Mouse (Mus musculus) forebrain, embryonic 12.5 days (tissue): ENCODE measurements at regions not wholly inside any gene's neighbourhood (a gene's known extent, or its start where the extent isn't known, plus 50 kb on each side); places are given as distances from the start of the nearest gene placed in this dataset.
"Not testable (repeated sequence)": the region's sequence is repeated elsewhere in the genome, so short reads cannot be mapped to it uniquely, and the experiment has no call there.

Experiments used
- ATAC-seq: fragments of 200-750 bp; cut with Nextera tagmentation; 2 replicates; pipeline ENCODE4 v1.8.0; 2017; ENCODE audit warnings: moderate TSS enrichment; ENCODE audit not compliant: low FRiP score
- H3K27ac ChIP-seq: fragments of 300-500 bp; sonication (generic); 2 replicates; pipeline ENCODE4 v1.5.1; 2016; ENCODE audit warnings: mild to moderate bottlenecking
- H3K27me3 ChIP-seq: fragments of 300-500 bp; sonication (generic); 2 replicates; pipeline ENCODE4 v1.6.1; 2016; ENCODE audit warnings: mild to moderate bottlenecking
- H3K36me3 ChIP-seq: fragments of 300-500 bp; sonication (generic); replicated peaks from 2 replicates; pipeline ENCODE4 v1.6.1; 2016; ENCODE audit warnings: mild to moderate bottlenecking
- H3K4me1 ChIP-seq: fragments of 300-500 bp; sonication (generic); 2 replicates; pipeline ENCODE4 v1.6.1; 2016
- H3K4me2 ChIP-seq: fragments of 300-500 bp; sonication (generic); 2 replicates; pipeline ENCODE4 v1.6.1; 2016; ENCODE audit warnings: mild to moderate bottlenecking, moderate library complexity
- H3K4me3 ChIP-seq: fragments of 300-500 bp; sonication (generic); replicated peaks from 2 replicates; pipeline ENCODE4 v1.5.1; 2016; ENCODE audit warnings: mild to moderate bottlenecking
- H3K9ac ChIP-seq: fragments of 300-500 bp; sonication (generic); 2 replicates; pipeline ENCODE4 v1.6.1; 2016; ENCODE audit warnings: mild to moderate bottlenecking
- H3K9me3 ChIP-seq: fragments of 300-500 bp; sonication (generic); 2 replicates; pipeline ENCODE4 v1.6.1; 2016
- WGBS: fragments of 180-500 bp; shearing (Covaris S2); methylation state at CpG from one replicate; pipeline ENCODE4 v1.1.7; 2016; 5-methylcytosine and 5-hydroxymethylcytosine counted together

DNA sequence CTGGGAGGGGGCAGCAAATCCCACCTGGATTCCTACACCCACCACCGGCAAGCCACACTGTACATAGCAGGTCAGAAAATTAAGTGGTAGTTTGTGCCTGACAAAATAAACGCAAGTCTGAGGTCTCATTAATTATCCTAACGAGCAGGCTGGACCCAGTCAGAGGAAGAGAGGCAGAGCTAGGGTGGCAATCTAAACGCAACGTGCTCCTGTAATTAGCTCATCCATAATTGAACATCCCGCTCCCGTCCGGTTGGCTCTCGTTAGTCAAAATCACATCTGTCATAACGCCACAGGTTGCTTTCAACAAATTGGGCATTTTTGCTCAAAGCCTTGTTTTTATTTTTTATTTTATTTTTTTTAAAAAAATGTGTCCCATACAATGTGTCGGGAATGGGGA is 106.9 kb upstream of the A430005L14Rik start:
- H3K9ac ChIP-seq: no peak overlapping the region
- ATAC-seq: peak; percentile 23; the same call in 1 of the 2 replicates
- WGBS: 32% methylated on average over 11 of the region's 11 CpGs
- no peak overlapping the region for H3K4me2 ChIP-seq
- no peaks in the 10 kb centered on the region for H3K9me3 ChIP-seq
- no peak overlapping the region for H3K4me3 ChIP-seq
- H3K27ac ChIP-seq: no peak overlapping the region
- H3K36me3 ChIP-seq: no peaks in the 10 kb centered on the region
- 0 out of 2 replicates have a peak, but pooled peaks cover 10% of the 10 kb centered on the region for H3K27me3 ChIP-seq
- peaks cover 28% of the 10 kb centered on the region for H3K4me1 ChIP-seq

DNA sequence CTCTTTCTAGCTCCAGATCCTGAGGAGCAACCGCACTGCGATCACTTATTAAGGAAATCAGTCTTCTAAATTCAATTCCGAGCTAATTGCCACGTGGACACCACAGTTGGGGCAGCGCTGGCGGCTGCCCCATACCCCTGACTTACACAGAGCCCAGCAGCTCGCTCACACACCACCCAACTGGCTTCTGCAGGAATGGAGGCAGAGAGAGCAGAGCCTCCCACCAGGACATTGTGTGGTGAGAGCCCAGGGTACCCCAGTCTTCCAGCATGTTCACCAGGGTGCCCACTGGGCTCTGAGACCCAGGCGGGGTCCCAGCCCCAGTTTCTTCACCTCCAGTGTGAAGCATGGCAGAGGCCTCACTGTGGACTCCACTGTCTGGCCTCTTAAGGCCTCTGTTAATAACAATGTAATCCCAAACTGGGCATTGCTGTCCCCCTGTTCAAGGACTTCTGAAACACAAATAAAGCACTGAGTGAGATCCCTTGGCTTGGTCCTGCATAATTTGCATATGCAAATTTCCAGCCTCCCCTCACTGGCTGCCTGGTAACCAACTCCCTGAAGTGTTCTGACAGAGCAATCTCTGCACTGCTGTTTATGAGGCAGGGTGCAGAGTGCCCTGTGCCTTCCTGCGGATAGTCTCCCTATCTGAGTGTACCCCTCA is 102.8 kb upstream of the A430005L14Rik start:
- no peaks in the 10 kb centered on the region for H3K9me3 ChIP-seq
- ATAC-seq: peak; percentile 74; the same call in 1 of the 2 replicates
- H3K4me3 ChIP-seq: no peak overlapping the region
- 64% methylated on average over 9 of the region's 9 CpGs for WGBS
- H3K4me2 ChIP-seq: no peak overlapping the region
- no peak overlapping the region for H3K9ac ChIP-seq
- H3K36me3 ChIP-seq: no peaks in the 10 kb centered on the region
- 0 out of 2 replicates have a peak, but pooled peaks cover 6% of the 10 kb centered on the region for H3K27me3 ChIP-seq
- H3K4me1 ChIP-seq: peaks cover 26% of the 10 kb centered on the region
- H3K27ac ChIP-seq: 0 out of 2 replicates have a peak overlapping the region, but pooled peaks have one; percentile 10

GRCm38 (mm10) chr4:153854748-153855092 is 102.3 kb upstream of the A430005L14Rik start:
- Histone ChIP-seq H3K36me3 (no peaks in the 10 kb centered on the region), H3K4me1 (peaks cover 21% of the 10 kb centered on the region), H3K27ac (no peak overlapping the region), H3K4me3 (no peak overlapping the region), H3K4me2 (no peak overlapping the region), H3K9ac (no peak overlapping the region), H3K9me3 (no peaks in the 10 kb centered on the region), H3K27me3 (0 out of 2 replicates have a peak, but pooled peaks cover 6% of the 10 kb centered on the region)
- 60% methylated on average over 4 of the region's 4 CpGs for WGBS
- ATAC-seq: peak; percentile 6; the same call in 1 of the 2 replicates

- H3K9ac ChIP-seq: no peak overlapping the region
- 0 out of 2 replicates have a peak, but pooled peaks cover 3% of the 10 kb centered on the region for H3K4me1 ChIP-seq
- no peak for ATAC-seq
- peaks cover 11% of the 10 kb centered on the region; the same call in 1 of the 2 replicates for H3K27me3 ChIP-seq
- no peaks in the 10 kb centered on the region for H3K9me3 ChIP-seq
- 69% methylated on average over 8 of the region's 8 CpGs for WGBS
- no peak overlapping the region for H3K4me2 ChIP-seq
- no peak overlapping the region for H3K4me3 ChIP-seq
- no peak overlapping the region for H3K27ac ChIP-seq
- H3K36me3 ChIP-seq: no peaks in the 10 kb centered on the region
These were observed 95.6 kb upstream of the A430005L14Rik start for GRCm38 (mm10) chr4:153861420-153861819.

- WGBS: 83% methylated on average over 12 of the region's 12 CpGs
- no peak overlapping the region for H3K9ac ChIP-seq
- no peak overlapping the region for H3K4me2 ChIP-seq
- H3K9me3 ChIP-seq: no peaks in the 10 kb centered on the region
- H3K4me3 ChIP-seq: no peak overlapping the region
- no peak overlapping the region for H3K27ac ChIP-seq
- 0 out of 2 replicates have a peak, but pooled peaks cover 3% of the 10 kb centered on the region for H3K4me1 ChIP-seq
- H3K27me3 ChIP-seq: peaks cover 11% of the 10 kb centered on the region; the same call in 1 of the 2 replicates
- no peak for ATAC-seq
- H3K36me3 ChIP-seq: no peaks in the 10 kb centered on the region
These were observed 94.8 kb upstream of the A430005L14Rik start for GRCm38 (mm10) chr4:153862121-153862660.

DNA sequence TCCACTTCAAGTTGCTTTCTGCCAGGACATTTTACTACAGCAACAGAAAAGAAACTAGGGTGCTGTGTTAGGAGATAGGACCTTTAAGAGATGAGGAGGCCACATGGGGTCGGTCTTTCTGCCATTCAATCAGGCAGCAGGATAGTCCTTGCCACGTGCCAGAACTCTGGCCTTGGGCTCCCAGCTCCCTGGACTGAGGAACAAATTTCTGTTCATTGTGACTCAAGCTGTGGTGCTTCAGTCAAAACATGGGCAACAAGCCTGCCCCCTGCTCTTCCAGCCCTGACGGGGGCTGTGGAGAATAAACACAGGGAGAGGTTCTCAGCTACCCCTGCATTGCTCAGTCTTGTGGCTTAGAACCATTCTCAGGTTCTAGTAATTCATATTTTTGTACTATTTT is 84.7 kb upstream of the A430005L14Rik start:
- peaks cover 4% of the 10 kb centered on the region; the same call in 1 of the 2 replicates for H3K27me3 ChIP-seq
- no peak overlapping the region for H3K27ac ChIP-seq
- peaks cover 4% of the 10 kb centered on the region; the same call in 1 of the 2 replicates for H3K9me3 ChIP-seq
- WGBS: 72% methylated on average over 3 of the region's 3 CpGs
- H3K9ac ChIP-seq: no peak overlapping the region
- no peaks in the 10 kb centered on the region for H3K4me1 ChIP-seq
- no peak overlapping the region for H3K4me2 ChIP-seq
- no peak overlapping the region for H3K4me3 ChIP-seq
- no peaks in the 10 kb centered on the region for H3K36me3 ChIP-seq
- no peak for ATAC-seq

DNA sequence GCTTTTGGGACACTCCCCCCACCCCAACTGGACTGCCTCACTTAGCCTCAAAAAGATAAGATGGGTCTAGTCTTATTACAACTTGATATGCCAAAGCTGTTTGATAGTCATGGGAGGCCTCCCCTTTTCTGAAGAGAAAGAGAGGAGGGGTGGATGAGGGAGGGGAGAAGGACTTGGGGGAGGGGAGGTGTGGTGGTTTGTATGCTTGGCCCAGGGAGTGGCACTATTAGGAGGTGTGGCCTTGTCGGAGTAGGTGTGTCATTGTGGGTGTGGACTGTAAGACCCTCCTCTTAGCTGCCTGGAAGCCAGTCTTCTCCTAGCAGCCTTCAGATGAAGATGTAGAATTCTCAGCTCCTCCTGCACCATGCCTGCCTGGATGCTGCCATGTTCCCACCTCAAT is 82.0 kb upstream of the A430005L14Rik start:
- H3K4me2 ChIP-seq, H3K4me3 ChIP-seq, H3K27ac ChIP-seq, H3K9ac ChIP-seq, H3K27me3 ChIP-seq, H3K4me1 ChIP-seq, ATAC-seq, H3K36me3 ChIP-seq, H3K9me3 ChIP-seq: not testable (repeated sequence)
- WGBS: 93% methylated on average over 1 of the region's 1 CpGs

DNA sequence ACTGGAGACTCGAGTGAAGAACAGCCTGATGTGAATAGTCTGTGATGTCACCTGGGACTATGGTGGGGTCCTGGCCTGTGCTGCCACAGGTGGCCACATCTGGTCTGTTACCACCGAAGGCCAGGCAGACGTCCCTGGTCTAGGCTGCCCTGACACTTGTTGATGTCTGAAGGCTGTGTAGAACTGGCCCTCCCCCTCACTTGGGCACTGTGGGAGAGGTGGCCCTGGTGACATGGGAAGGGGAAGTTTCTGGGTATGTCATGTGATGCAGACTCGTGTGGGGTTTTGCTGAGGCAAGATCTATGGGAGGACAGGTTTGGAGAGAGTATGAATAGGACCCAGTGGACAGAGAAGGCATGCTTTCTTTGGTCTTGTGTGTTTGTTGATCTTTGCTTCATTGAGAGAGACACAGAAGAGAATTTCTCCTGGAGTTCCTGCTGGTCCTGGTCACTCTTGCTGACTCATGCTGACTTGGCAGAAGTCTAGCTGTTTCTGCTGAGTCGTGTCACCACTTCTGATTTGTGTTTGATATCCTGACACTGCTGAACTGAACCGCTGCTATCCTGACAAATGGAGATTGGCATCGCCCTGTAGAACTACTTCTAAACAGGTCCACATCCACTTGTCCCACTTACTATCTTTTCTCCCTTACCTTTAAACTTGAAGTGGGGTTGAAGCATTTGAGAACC is 79.9 kb upstream of the A430005L14Rik start:
- no peak overlapping the region for H3K4me2 ChIP-seq
- H3K9ac ChIP-seq: no peak overlapping the region
- no peaks in the 10 kb centered on the region for H3K9me3 ChIP-seq
- H3K36me3 ChIP-seq: no peaks in the 10 kb centered on the region
- H3K27ac ChIP-seq: no peak overlapping the region
- H3K4me3 ChIP-seq: no peak overlapping the region
- H3K4me1 ChIP-seq: no peaks in the 10 kb centered on the region
- no peaks in the 10 kb centered on the region for H3K27me3 ChIP-seq
- no peak for ATAC-seq
- WGBS: 82% methylated on average over 7 of the region's 7 CpGs

- Histone ChIP-seq H3K4me2 (no peak overlapping the region), H3K27ac (no peak overlapping the region), H3K9ac (no peak overlapping the region), H3K9me3 (no peaks in the 10 kb centered on the region), H3K4me3 (no peak overlapping the region), H3K36me3 (no peaks in the 10 kb centered on the region), H3K4me1 (no peaks in the 10 kb centered on the region), H3K27me3 (no peaks in the 10 kb centered on the region)
- no peak for ATAC-seq
- 29% methylated on average over 3 of the region's 3 CpGs for WGBS
These were observed 74.0 kb upstream of the A430005L14Rik start for GRCm38 (mm10) chr4:153883057-153883456.

DNA sequence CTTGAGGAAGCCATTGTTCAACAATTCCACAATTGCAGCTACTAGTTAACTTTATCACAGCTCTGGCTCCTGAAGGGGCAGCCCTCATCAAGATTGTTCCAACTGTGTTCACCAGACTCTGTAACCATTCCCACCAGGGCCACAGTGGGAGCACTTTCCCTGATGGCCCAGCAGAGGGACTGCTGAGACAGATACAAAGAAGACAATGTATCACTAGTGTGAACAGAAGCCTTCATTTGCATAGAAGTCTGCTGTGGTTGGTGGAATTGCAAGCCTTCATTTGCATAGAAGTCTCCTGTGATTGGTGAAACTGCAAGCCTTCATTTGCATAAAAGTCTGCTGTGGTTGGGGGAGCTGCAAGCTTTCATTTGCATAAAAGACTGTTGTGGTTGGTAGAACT is 73.0 kb upstream of the A430005L14Rik start:
- Histone ChIP-seq H3K27me3 (no peaks in the 10 kb centered on the region), H3K4me1 (no peaks in the 10 kb centered on the region), H3K36me3 (no peaks in the 10 kb centered on the region), H3K4me2 (no peak overlapping the region), H3K9me3 (no peaks in the 10 kb centered on the region), H3K27ac (no peak overlapping the region), H3K9ac (no peak overlapping the region), H3K4me3 (no peak overlapping the region)
- ATAC-seq: no peak

DNA sequence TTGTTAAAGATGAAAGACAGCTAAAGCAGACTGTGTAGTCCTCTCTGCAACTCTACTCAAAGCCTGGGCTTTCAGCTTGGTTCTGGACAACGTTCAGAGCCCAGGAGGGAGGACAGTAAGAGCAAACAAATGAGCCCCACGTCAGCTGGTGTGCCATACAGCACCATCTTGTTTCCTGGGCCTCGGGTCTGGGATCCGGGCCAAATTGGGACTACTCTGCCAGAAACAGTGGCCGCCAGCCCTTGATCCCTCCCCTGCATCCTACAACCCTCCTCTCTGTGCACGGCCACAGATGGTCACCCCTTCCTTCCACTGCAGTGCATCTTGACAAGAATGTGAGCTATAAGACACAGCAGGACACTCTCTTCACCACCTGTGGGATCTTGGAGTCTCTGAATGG is 71.2 kb upstream of the A430005L14Rik start:
- no peak for ATAC-seq
- H3K9ac ChIP-seq: no peak overlapping the region
- H3K36me3 ChIP-seq: no peaks in the 10 kb centered on the region
- 75% methylated on average over 6 of the region's 6 CpGs for WGBS
- H3K27me3 ChIP-seq: no peaks in the 10 kb centered on the region
- no peak overlapping the region for H3K4me3 ChIP-seq
- H3K27ac ChIP-seq: no peak overlapping the region
- no peaks in the 10 kb centered on the region for H3K9me3 ChIP-seq
- H3K4me2 ChIP-seq: no peak overlapping the region
- H3K4me1 ChIP-seq: no peaks in the 10 kb centered on the region

DNA sequence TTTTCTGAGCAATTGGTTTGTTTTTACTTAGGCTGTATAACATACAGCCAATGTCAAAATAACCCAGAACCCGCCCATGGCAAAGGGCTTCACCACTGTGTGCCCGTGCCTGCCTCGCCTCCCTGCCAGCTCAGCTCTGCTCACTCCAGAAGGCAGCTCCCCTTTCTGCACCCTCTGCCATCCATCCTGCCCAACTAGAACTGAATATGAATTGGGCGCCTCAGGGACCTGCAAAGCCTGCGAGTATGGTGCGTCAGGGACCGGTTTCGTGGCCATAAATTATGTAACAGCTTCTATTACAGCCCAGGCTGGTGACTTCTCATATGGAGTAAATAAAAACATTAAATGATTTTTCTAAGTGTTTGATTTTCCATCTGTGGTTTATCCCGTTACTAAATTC is 66.9 kb upstream of the A430005L14Rik start:
- Histone ChIP-seq H3K27ac (no peak overlapping the region), H3K4me2 (no peak overlapping the region), H3K27me3 (no peaks in the 10 kb centered on the region), H3K4me1 (no peaks in the 10 kb centered on the region), H3K9me3 (no peaks in the 10 kb centered on the region), H3K36me3 (no peaks in the 10 kb centered on the region), H3K4me3 (no peak overlapping the region), H3K9ac (no peak overlapping the region)
- no peak for ATAC-seq
- 95% methylated on average over 9 of the region's 9 CpGs for WGBS
